Mouse (Mus musculus) right cerebral cortex, adult 18-20 months (tissue): ENCODE measurements around the gene Alg14.

Experiments
- DNase-seq: peaks from one replicate; pipeline ENCODE4 v3.0.0; 2022; ENCODE audit warnings: mixed read lengths

The Alg14 gene

DNA sequence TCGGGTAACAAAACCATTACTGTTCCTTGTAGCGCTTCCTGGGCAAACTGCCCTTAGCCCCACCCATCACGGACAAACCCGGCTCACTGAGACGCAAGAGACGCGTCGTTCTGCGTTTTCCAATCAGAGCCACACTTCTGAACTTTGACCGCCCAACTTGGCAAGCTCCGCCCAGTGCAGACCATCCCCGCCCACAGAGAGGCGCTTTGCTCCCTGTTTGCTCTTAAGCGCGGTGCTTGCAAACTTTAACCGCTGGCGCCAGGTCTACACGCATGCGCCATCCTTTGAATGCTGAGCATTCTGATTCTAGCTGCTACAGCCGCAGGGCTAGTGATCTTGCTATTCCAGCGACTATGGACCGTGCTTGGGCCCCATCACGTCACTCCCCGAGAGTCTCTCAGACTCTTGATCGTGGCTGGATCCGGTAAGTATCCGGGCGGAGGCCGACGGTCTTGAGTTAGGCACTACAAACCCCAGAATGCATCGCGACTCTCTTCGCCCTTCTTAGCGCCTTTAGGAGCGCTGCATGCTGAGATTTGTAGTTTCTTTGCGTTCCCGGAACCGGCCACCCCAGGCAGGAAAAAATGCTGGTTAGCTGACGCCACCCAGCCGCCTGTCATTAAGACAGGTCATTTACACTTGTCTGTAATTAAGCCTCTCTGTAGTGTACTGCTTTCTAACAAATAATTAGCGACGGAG, at the start of gene Alg14:
Gene Alg14, plus strand, starts transcription at position 214 of the 699 bp plus-strand sequence.
- DNase-seq = peak; percentile 99

GRCm38 (mm10) chr3:121242111-121242936, 49.2 kb upstream of the Alg14 start:
- no peak for DNase-seq

- DNase-seq = no peak
These were observed 48.6 kb upstream of the Alg14 start for GRCm38 (mm10) chr3:121242941-121243340.

DNA sequence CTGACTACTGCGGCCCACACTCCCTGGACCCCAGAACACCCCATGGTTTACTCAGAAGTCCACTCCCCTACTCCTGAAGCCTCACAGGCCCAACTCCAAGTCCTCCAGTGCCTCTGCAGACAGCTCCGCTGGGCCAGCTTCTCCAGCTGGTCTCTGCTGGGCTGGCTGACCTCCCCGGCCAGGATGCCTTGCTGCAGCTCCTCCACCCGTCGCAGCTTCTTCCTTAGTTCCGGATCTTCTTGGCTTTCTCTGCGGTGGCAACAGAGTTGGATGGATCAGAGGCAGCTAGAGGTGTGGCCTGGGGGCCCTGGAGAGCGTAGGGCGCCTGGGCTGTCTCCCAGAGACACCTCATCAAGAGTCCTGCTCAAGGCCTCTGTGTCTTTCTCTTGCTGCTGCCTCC, 41.5 kb upstream of the Alg14 start:
- DNase-seq = no peak

GRCm38 (mm10) chr3:121250576-121251433, 40.8 kb upstream of the Alg14 start:
- no peak for DNase-seq

DNA sequence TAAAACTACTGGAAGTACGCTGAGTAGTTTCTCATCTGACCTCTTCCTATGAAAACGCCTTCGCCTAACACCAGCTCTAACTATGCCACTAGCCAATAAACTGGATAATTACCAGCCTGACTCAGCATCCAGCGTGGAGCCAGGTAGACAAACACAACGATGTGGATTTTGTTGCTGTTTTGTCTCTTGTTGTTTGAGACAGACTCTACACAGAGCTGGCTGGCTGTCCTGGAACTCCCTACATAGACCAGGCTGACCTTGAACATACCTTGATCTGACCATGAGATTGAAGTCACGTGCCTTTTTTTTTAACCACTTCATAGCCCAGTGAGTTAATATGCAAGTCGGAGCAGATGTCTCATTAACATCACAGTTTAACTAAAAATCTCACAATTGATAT, 36.1 kb upstream of the Alg14 start:
- DNase-seq = no peak

- no peak for DNase-seq
These were observed 35.4 kb upstream of the Alg14 start for GRCm38 (mm10) chr3:121256131-121256530.

GRCm38 (mm10) chr3:121257418-121257817, 34.2 kb upstream of the Alg14 start:
- peak; percentile 84 for DNase-seq

GRCm38 (mm10) chr3:121258521-121259478, 32.8 kb upstream of the Alg14 start:
- DNase-seq = peak; percentile 62

DNA sequence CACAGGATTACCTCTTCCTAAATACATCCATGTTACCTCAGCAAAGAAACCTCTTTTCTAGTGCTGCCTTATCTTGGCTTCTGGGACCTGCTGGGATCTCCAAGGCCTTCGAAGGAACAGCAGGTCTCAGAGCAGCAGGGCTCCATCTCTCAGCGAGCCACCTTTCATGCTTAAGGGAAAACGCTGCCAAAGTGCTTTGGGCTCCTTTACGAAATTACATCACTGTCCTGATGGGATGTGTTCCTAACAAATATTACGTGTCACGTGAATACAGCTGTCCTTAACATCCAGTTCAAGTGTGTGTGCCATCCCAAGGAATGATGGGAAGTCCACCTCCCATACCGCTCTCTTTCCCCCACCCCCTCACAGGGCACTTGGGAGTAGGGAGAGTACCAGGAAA, 31.5 kb upstream of the Alg14 start:
- DNase-seq = no peak

GRCm38 (mm10) chr3:121260831-121261230, 30.7 kb upstream of the Alg14 start:
- no peak for DNase-seq

- DNase-seq = no peak
These were observed 30.3 kb upstream of the Alg14 start for GRCm38 (mm10) chr3:121261251-121261650.

DNA sequence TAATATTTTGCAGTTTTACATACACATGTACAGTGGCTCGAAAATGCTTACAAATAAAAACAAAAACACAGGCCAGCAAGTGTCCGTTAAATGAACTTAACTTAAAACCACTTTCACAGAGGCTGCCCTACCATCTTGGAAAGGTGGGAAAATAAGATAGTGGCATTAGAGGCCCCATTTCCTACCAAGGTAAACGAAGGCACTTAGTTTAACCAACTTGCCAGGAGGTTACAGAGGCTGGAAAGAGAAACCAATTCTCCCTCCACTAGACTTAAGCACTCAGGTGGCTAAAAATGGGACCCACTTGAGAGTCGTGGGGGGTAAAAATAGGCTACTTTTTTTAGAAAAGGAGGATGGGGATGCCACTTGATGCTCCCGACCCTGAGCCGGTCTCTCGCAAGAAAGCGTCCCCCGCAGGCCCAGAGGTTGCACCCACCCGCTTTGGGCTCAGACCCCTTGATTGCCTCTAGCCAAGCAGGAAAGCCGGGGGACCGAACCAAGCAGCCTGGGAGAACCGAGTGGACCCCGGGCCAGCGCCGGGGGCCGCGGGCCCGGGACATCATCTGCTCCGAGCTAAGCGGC, 29.5 kb upstream of the Alg14 start:
- no peak for DNase-seq

DNA sequence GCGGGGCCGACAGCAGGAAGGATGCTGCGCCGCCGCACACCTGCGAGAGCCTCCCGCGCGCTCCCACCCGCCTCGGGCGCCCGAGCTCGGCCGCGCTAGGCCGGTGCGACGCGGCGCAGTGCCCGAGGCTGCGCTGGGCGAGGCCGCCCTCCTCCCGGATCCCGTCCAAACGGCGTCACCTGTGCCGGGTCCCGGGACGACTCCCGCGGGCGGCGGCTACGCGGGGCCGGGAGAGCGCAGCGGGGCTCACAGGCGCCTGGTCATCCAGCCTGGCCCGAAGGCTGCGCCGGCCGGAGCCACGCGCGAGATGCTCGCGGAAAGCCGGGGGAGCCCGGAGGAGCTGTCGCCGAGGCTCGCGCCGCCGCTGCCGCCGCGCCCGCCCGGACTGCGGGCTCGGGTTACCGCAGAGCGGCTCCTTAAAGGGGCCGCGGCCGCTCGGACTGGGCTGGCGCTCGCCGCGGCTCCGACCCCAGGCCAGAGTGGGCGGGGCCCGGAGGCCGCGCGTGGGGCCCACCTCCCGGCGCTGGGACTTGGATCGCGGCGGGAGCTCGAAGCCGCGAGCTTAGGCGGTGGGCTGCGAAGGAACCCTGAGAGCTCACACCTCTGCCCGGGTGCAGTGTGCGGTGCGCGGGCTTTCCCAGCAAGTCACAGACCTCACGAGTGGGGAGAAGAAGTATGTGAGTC, 28.9 kb upstream of the Alg14 start:
- DNase-seq = peak; percentile 60

- DNase-seq = peak; percentile 54
These were observed 28.4 kb upstream of the Alg14 start for GRCm38 (mm10) chr3:121263205-121263548.

DNA sequence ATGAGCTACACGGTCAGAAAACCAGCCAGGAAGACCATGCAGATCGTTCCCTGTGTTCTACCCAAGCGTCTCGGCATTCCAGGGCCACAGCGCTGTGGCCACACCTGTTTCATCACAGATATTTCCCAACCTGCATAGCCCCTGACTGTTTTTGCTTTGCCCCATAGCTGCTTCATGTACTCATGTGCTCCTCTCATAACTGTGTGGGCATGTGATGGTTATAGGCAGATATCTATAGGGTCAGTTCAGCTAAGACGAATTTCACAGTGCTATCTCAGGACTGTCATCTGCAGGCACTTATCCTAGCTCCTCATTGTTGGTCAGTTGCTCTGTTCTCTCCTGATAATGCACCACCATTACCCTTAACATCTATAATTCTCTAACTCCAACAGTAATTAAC, 27.3 kb upstream of the Alg14 start:
- no peak for DNase-seq

- DNase-seq = no peak
These were observed 24.3 kb upstream of the Alg14 start for GRCm38 (mm10) chr3:121267283-121267682.

DNA sequence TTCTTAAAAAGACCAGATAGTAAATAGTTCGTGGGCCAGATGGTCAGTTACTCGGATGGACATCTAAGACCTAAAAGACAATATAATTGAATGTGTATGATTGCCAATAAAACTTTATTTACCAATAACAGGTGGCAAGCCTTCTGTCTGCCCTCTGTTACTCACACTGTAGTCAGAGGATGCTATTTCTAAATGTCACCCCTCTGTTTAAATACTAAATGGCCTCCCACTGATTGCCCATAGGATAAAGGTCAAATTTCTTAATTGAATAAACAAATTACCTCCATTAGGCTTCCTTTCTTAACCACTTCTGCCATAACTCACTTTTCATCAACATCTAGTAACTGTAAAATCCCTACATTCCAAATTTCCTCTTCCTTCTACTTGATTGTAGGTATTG, 19.0 kb upstream of the Alg14 start:
- DNase-seq = no peak

- no peak for DNase-seq
These were observed 17.6 kb upstream of the Alg14 start for GRCm38 (mm10) chr3:121274010-121274409.

GRCm38 (mm10) chr3:121277009-121277408, 14.6 kb upstream of the Alg14 start:
- no peak for DNase-seq

DNA sequence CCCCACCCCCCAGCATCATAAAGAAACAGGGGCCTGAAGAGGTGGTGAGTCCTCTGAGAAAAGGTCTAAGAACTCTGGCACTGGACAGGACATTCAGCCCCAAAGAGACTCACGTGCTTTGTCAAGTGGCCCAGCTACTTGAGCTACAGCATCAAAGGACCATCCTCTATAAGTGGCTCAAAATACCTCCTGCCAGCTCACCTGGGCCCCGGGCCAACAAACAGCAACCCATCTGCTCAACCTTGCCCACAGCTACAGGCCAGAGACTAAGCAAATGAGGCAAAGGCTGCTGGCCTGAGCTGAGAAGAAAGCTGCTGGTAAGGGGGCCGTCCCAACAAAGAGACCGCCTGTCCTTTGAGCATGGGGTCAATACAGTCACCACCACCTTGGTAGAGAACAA, 14.0 kb upstream of the Alg14 start:
- no peak for DNase-seq
